Mouse (Mus musculus): ENCODE results near the gene Tspan2. TPM values are rescaled to one million over a fixed set of nuclear protein-coding genes. Genes with fewer than 3 reads are reported as not detected.

Gene Tspan2
- total and polyA plus RNA-seq, 2 experiments, result 0.34 to 1.4 TPM

- peaks cover 7% of the 10 kb centered on the region; the same call in 1 of the 2 replicates for H3K27me3 ChIP-seq (ENCODE audit: control insufficient read depth, insufficient read depth, low read length)
- DNase-seq (ENCODE audit: extremely low read depth, low read depth, low spot score), result no peak
- H3K4me1 ChIP-seq (ENCODE audit: control insufficient read depth, insufficient read depth, low read length), result peaks cover 2% of the 10 kb centered on the region; the same call in 1 of the 2 replicates
- H3K27ac ChIP-seq (replicated peaks; ENCODE audit: insufficient read depth, low read depth, low read length), result no peak overlapping the region
- no peak overlapping the region; the same call in 1 of the 2 replicates for H3K9ac ChIP-seq (ENCODE audit: low read depth, low read length)
- no peak overlapping the region for H3K4me3 ChIP-seq (ENCODE audit: insufficient read depth, low read depth, low read length)
- no peaks in the 10 kb centered on the region for H3K79me2 ChIP-seq (ENCODE audit: control insufficient read depth, insufficient read depth, low read length)
- H3K36me3 ChIP-seq (ENCODE audit: control insufficient read depth, insufficient read depth, low read length), result no peaks in the 10 kb centered on the region
- 72% methylated on average over 6 of the region's 6 CpGs for WGBS
- TF ChIP-seq CTCF (IDR thresholded peaks at IDR 0.05; ENCODE audit: low read depth, low read length), result no peak
- no peak for TF ChIP-seq POLR2A (IDR thresholded peaks at IDR 0.05; ENCODE audit: extremely low read depth, insufficient read depth, low read length)
Observed at GRCm38 (mm10) chr3:102735638-102736037, 1.3 kb downstream of the Tspan2 start.

GRCm38 (mm10) chr3:102736436-102736835 lies 2.1 kb downstream of the Tspan2 start:
- 89% methylated on average over 6 of the region's 6 CpGs for WGBS
- Histone ChIP-seq H3K27ac (replicated peaks; ENCODE audit: insufficient read depth, low read depth, low read length) (no peak overlapping the region), H3K27me3 (ENCODE audit: control insufficient read depth, insufficient read depth, low read length) (peaks cover 7% of the 10 kb centered on the region; the same call in 1 of the 2 replicates), H3K9ac (ENCODE audit: low read depth, low read length) (no peak overlapping the region), H3K4me1 (ENCODE audit: control insufficient read depth, insufficient read depth, low read length) (peaks cover 2% of the 10 kb centered on the region; the same call in 1 of the 2 replicates), H3K79me2 (ENCODE audit: control insufficient read depth, insufficient read depth, low read length) (no peaks in the 10 kb centered on the region), H3K36me3 (ENCODE audit: control insufficient read depth, insufficient read depth, low read length) (no peaks in the 10 kb centered on the region), H3K4me3 (ENCODE audit: insufficient read depth, low read depth, low read length) (no peak overlapping the region)
- TF ChIP-seq CTCF (IDR thresholded peaks at IDR 0.05; ENCODE audit: low read depth, low read length) (no peak), POLR2A (IDR thresholded peaks at IDR 0.05; ENCODE audit: extremely low read depth, insufficient read depth, low read length) (no peak)
- DNase-seq (ENCODE audit: extremely low read depth, low read depth, low spot score), result no peak

- DNase-seq (ENCODE audit: extremely low read depth, low read depth, low spot score), result no peak
- TF ChIP-seq CTCF (IDR thresholded peaks at IDR 0.05; ENCODE audit: low read depth, low read length), result no peak
- no peak for TF ChIP-seq POLR2A (IDR thresholded peaks at IDR 0.05; ENCODE audit: extremely low read depth, insufficient read depth, low read length)
- WGBS, result 82% methylated on average over 6 of the region's 6 CpGs
- Histone ChIP-seq H3K27ac (replicated peaks; ENCODE audit: insufficient read depth, low read depth, low read length) (no peak overlapping the region), H3K27me3 (ENCODE audit: control insufficient read depth, insufficient read depth, low read length) (peaks cover 7% of the 10 kb centered on the region; the same call in 1 of the 2 replicates), H3K4me1 (ENCODE audit: control insufficient read depth, insufficient read depth, low read length) (peaks cover 2% of the 10 kb centered on the region; the same call in 1 of the 2 replicates), H3K4me3 (ENCODE audit: insufficient read depth, low read depth, low read length) (no peak overlapping the region), H3K36me3 (ENCODE audit: control insufficient read depth, insufficient read depth, low read length) (no peaks in the 10 kb centered on the region), H3K9ac (ENCODE audit: low read depth, low read length) (no peak overlapping the region), H3K79me2 (ENCODE audit: control insufficient read depth, insufficient read depth, low read length) (no peaks in the 10 kb centered on the region)
Observed at GRCm38 (mm10) chr3:102737106-102737505, 2.8 kb downstream of the Tspan2 start.

- 67% methylated on average over 10 of the region's 10 CpGs for WGBS
- Histone ChIP-seq H3K9ac (ENCODE audit: low read depth, low read length) (no peak overlapping the region), H3K4me1 (ENCODE audit: control insufficient read depth, insufficient read depth, low read length) (peaks cover 2% of the 10 kb centered on the region; the same call in 1 of the 2 replicates), H3K4me3 (ENCODE audit: insufficient read depth, low read depth, low read length) (no peak overlapping the region), H3K79me2 (ENCODE audit: control insufficient read depth, insufficient read depth, low read length) (no peaks in the 10 kb centered on the region), H3K27ac (replicated peaks; ENCODE audit: insufficient read depth, low read depth, low read length) (peak overlapping the region; percentile 74), H3K27me3 (ENCODE audit: control insufficient read depth, insufficient read depth, low read length) (peaks cover 7% of the 10 kb centered on the region; the same call in 1 of the 2 replicates), H3K36me3 (ENCODE audit: control insufficient read depth, insufficient read depth, low read length) (no peaks in the 10 kb centered on the region)
- DNase-seq (ENCODE audit: extremely low read depth, low read depth, low spot score), result no peak
- TF ChIP-seq POLR2A (IDR thresholded peaks at IDR 0.05; ENCODE audit: extremely low read depth, insufficient read depth, low read length), result no peak
- no peak for TF ChIP-seq CTCF (IDR thresholded peaks at IDR 0.05; ENCODE audit: low read depth, low read length)
Observed at GRCm38 (mm10) chr3:102738161-102738901, 4.0 kb downstream of the Tspan2 start.

GRCm38 (mm10) chr3:102738926-102739325 lies 4.6 kb downstream of the Tspan2 start:
- no peak overlapping the region for H3K4me3 ChIP-seq (ENCODE audit: insufficient read depth, low read depth, low read length)
- DNase-seq (ENCODE audit: extremely low read depth, low read depth, low spot score), result no peak
- no peaks in the 10 kb centered on the region for H3K36me3 ChIP-seq (ENCODE audit: control insufficient read depth, insufficient read depth, low read length)
- no peaks in the 10 kb centered on the region for H3K79me2 ChIP-seq (ENCODE audit: control insufficient read depth, insufficient read depth, low read length)
- H3K27ac ChIP-seq (replicated peaks; ENCODE audit: insufficient read depth, low read depth, low read length), result peak overlapping the region; percentile 48
- no peak for TF ChIP-seq POLR2A (IDR thresholded peaks at IDR 0.05; ENCODE audit: extremely low read depth, insufficient read depth, low read length)
- TF ChIP-seq CTCF (IDR thresholded peaks at IDR 0.05; ENCODE audit: low read depth, low read length), result no peak
- peaks cover 7% of the 10 kb centered on the region; the same call in 1 of the 2 replicates for H3K27me3 ChIP-seq (ENCODE audit: control insufficient read depth, insufficient read depth, low read length)
- WGBS, result 78% methylated on average over 6 of the region's 6 CpGs
- peaks cover 2% of the 10 kb centered on the region; the same call in 1 of the 2 replicates for H3K4me1 ChIP-seq (ENCODE audit: control insufficient read depth, insufficient read depth, low read length)
- no peak overlapping the region for H3K9ac ChIP-seq (ENCODE audit: low read depth, low read length)

- WGBS, result 65% methylated on average over 4 of the region's 4 CpGs
- DNase-seq (ENCODE audit: extremely low read depth, low read depth, low spot score), result no peak
- Histone ChIP-seq H3K36me3 (ENCODE audit: control insufficient read depth, insufficient read depth, low read length) (no peaks in the 10 kb centered on the region), H3K4me3 (ENCODE audit: insufficient read depth, low read depth, low read length) (no peak overlapping the region), H3K79me2 (ENCODE audit: control insufficient read depth, insufficient read depth, low read length) (no peaks in the 10 kb centered on the region), H3K27ac (replicated peaks; ENCODE audit: insufficient read depth, low read depth, low read length) (no peak overlapping the region), H3K9ac (ENCODE audit: low read depth, low read length) (no peak overlapping the region), H3K4me1 (ENCODE audit: control insufficient read depth, insufficient read depth, low read length) (no peaks in the 10 kb centered on the region), H3K27me3 (ENCODE audit: control insufficient read depth, insufficient read depth, low read length) (no peaks in the 10 kb centered on the region)
- TF ChIP-seq CTCF (IDR thresholded peaks at IDR 0.05; ENCODE audit: low read depth, low read length) (no peak), POLR2A (IDR thresholded peaks at IDR 0.05; ENCODE audit: extremely low read depth, insufficient read depth, low read length) (no peak)
Observed at GRCm38 (mm10) chr3:102742725-102743124, 8.4 kb downstream of the Tspan2 start.

All from liver, adult 2 months (tissue).